Mouse (Mus musculus): ENCODE measurements around the gene Hdac1. TPM values are rescaled to one million over a fixed set of nuclear protein-coding genes. Genes with fewer than 3 reads are reported as not detected.

Hdac1 gene
- polyA plus RNA-seq, 1 experiment from 2014 or later: 101 TPM

GRCm38 (mm10) chr4:129476047-129476446 lies 66.5 kb downstream of the Hdac1 start:
- no peaks in the 10 kb centered on the region for H3K9me3 ChIP-seq (ENCODE audit: low read length)
- H3K4me1 ChIP-seq (ENCODE audit: insufficient read depth, low read depth, low read length): no peaks in the 10 kb centered on the region
- no peak for ATAC-seq
- no peak for TF ChIP-seq EP300 (IDR thresholded peaks at IDR 0.05)
- no peak for TF ChIP-seq CTCF (IDR thresholded peaks at IDR 0.05)
- peaks cover 46% of the 10 kb centered on the region for H3K36me3 ChIP-seq (ENCODE audit: insufficient read depth, low read length)
- no peak overlapping the region for H3K27ac ChIP-seq (ENCODE audit: low read length)
- no peak overlapping the region for H3K9ac ChIP-seq (replicated peaks; ENCODE audit: low read depth)
- WGBS: 90% methylated on average over 11 of the region's 11 CpGs
- no peak overlapping the region for H3K4me2 ChIP-seq (replicated peaks; ENCODE audit: low read depth, low read length)
- H3K4me3 ChIP-seq (ENCODE audit: low read depth, low read length): no peak overlapping the region
- no peaks in the 10 kb centered on the region for H3K27me3 ChIP-seq (replicated peaks; ENCODE audit: insufficient read depth, low read length)
- no peak for DNase-seq (ENCODE audit: low spot score)

Small RNA genes within 50 kb of the gene (microRNA-seq; reads per million reads assigned to microRNA genes)
- not detected for gene Mir8119

Other genes starting within 250 kb of the Hdac1 start
- gene Rbbp4, start 207.3 kb downstream of the Hdac1 start, polyA plus RNA-seq (2015; fragmentation: Nextera tagmentation; extraction: Ambion mirVana): 159 and 182 TPM in 2 replicates
- gene Zbtb8os, start 207.0 kb downstream of the Hdac1 start, polyA plus RNA-seq (2015; fragmentation: Nextera tagmentation; extraction: Ambion mirVana): 32.3 and 36.5 TPM in 2 replicates
- 15.6 and 16.9 TPM in 2 replicates for gene Zbtb8a, start 164.6 kb downstream of the Hdac1 start, polyA plus RNA-seq (2015; fragmentation: Nextera tagmentation; extraction: Ambion mirVana)
- 1.8 and 2.8 TPM in 2 replicates for gene Zbtb8b, start 101.9 kb downstream of the Hdac1 start, polyA plus RNA-seq (2015; fragmentation: Nextera tagmentation; extraction: Ambion mirVana)
- gene Bsdc1, start 81.1 kb downstream of the Hdac1 start, polyA plus RNA-seq (2015; fragmentation: Nextera tagmentation; extraction: Ambion mirVana): 29.0 TPM in 2 replicates
- 0.11 and 0.12 TPM in 2 replicates for gene Tssk3, start 51.7 kb downstream of the Hdac1 start, polyA plus RNA-seq (2015; fragmentation: Nextera tagmentation; extraction: Ambion mirVana)
- 0.89 and 2.5 TPM in 2 replicates for gene Fam229a, start 51.5 kb downstream of the Hdac1 start, polyA plus RNA-seq (2015; fragmentation: Nextera tagmentation; extraction: Ambion mirVana)
- gene Marcksl1, start 29.1 kb downstream of the Hdac1 start, polyA plus RNA-seq (2015; fragmentation: Nextera tagmentation; extraction: Ambion mirVana): 175 and 224 TPM in 2 replicates
- 2.5 TPM in 2 replicates for gene Lck, start 30.9 kb upstream of the Hdac1 start, polyA plus RNA-seq (2015; fragmentation: Nextera tagmentation; extraction: Ambion mirVana)
- 3.2 and 4.5 TPM in 2 replicates for gene Fam167b, start 35.8 kb upstream of the Hdac1 start, polyA plus RNA-seq (2015; fragmentation: Nextera tagmentation; extraction: Ambion mirVana)
- 140 and 161 TPM in 2 replicates for gene Eif3i, start 57.9 kb upstream of the Hdac1 start, polyA plus RNA-seq (2015; fragmentation: Nextera tagmentation; extraction: Ambion mirVana)
- 186 and 192 TPM in 2 replicates for gene Tmem234, start 58.0 kb upstream of the Hdac1 start, polyA plus RNA-seq (2015; fragmentation: Nextera tagmentation; extraction: Ambion mirVana)
- 16.1 and 20.1 TPM in 2 replicates for gene Dcdc2b, start 71.5 kb upstream of the Hdac1 start, polyA plus RNA-seq (2015; fragmentation: Nextera tagmentation; extraction: Ambion mirVana)
- 26.6 and 27.8 TPM in 2 replicates for gene Iqcc, start 76.4 kb upstream of the Hdac1 start, polyA plus RNA-seq (2015; fragmentation: Nextera tagmentation; extraction: Ambion mirVana)
- 76.3 and 82.4 TPM in 2 replicates for gene Ccdc28b, start 81.2 kb upstream of the Hdac1 start, polyA plus RNA-seq (2015; fragmentation: Nextera tagmentation; extraction: Ambion mirVana)
- 37.6 and 38.9 TPM in 2 replicates for gene Txlna, start 98.4 kb upstream of the Hdac1 start, polyA plus RNA-seq (2015; fragmentation: Nextera tagmentation; extraction: Ambion mirVana)
- 5.9 and 6.6 TPM in 2 replicates for gene Kpna6, start 130.1 kb upstream of the Hdac1 start, polyA plus RNA-seq (2015; fragmentation: Nextera tagmentation; extraction: Ambion mirVana)
- 5.3 and 5.5 TPM in 2 replicates for gene Tmem39b, start 154.1 kb upstream of the Hdac1 start, polyA plus RNA-seq (2015; fragmentation: Nextera tagmentation; extraction: Ambion mirVana)
- gene Khdrbs1, start 199.6 kb upstream of the Hdac1 start, polyA plus RNA-seq (2015; fragmentation: Nextera tagmentation; extraction: Ambion mirVana): 42.9 and 48.9 TPM in 2 replicates

All from lung, postnatal 0 days (tissue).